Mouse (Mus musculus) inflammation-experienced regulatory T-cells (primary cell): ENCODE measurements around the gene Gpx2. TPM values are rescaled to one million over a fixed set of nuclear protein-coding genes. Genes with fewer than 3 reads are reported as not detected.

Source experiments
- polyA plus RNA-seq, 2 experiments: library from polyadenylated mRNA; unstranded; fragments of 100-300 nt; shearing (Covaris generic); gene quantifications; one replicate each; pipeline ENCODE4 v1.2.1; 2017

Gene Gpx2
- under 1 TPM; 0.39 to 0.80 TPM for polyA plus RNA-seq

DNA sequence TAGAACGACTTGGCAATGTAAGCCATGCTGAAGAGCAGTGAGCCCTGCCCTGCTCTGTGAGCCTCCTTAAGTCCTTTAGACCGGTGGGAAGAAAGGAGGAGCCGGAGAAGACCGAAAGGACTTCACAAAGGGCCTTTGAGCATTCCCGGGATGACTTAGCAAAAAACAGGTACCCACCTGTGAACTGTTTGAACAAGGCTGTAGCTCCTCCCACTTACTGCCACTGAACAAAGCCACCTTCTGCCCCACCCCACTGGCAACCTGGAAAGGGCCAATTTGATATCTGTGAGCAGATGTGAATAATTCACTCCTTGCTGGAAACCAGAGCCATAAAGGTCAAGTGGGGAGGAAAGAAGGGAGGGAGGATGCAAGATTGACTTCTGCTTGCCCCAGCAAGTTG is at the start of gene Gpx2:
Gpx2 (minus strand) TSS at position 205 of the 400 bp plus-strand sequence.

DNA sequence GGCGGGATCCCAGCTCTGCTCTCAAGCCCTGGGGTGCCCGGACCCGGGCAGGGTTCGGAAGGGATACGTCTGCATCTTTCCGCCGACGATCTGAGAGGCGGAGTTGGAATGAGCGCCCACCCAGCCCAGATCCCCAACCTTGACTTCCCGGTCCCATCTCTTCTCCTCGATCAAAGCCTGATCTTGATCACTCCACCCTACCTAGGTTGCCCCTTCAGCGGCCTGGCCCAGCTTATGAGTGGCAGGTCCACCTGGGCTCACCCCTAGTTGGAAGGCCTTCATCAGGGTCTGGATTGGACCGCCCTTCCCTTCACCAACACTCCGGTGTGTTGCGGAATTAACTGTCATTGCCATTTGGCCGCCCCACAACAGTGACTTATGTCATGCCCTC is 27.3 kb upstream of the Gpx2 start, which contains the start of gene Rab15:
Rab15 (minus strand) TSS at position 258 of the 391 bp plus-strand sequence.

DNA sequence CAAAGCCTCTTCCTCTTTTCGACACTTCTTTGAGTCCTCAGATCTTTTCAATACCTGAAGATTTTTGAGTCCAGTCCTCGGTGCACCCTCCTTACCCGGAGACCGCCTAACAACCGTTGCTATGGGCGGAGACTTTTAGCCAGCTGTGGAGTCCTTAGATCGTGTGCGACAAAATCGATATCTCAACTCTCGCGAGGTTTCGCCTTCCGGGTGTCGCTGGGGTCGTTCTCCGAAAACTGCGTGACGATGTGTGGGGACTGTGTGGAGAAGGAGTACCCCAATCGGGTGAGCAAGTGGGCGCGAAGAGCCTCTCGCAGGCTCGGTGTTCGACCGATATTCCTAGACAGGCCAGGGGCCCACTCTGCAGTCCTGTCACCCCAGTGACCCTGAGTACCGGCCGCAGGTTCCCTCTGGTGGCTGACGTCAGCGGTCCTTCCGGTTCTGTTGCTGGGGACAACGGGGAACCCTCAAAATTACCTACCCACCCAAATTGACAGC is 30.0 kb downstream of the Gpx2 start, which contains the start of the genes Churc1 and Fntb:
Churc1 (plus strand) TSS at position 185 of the 498 bp plus-strand sequence.
Fntb (plus strand) TSS at position 236 of the 498 bp plus-strand sequence.

Other genes with a start within 250 kb of the Gpx2 start
- 1 to 10 TPM in 1 of 2 experiments, under 1 TPM in 1; 0.39 to 1.1 TPM for gene Sptb, start 85.0 kb downstream of the Gpx2 start, polyA plus RNA-seq
- 100 to 1,000 TPM; 136 to 158 TPM for gene Churc1, start 30.0 kb downstream of the Gpx2 start, polyA plus RNA-seq
- gene Fntb, start 30.0 kb downstream of the Gpx2 start, polyA plus RNA-seq: 10 to 100 TPM; 13.7 to 21.2 TPM
- gene Rab15, start 27.4 kb upstream of the Gpx2 start, polyA plus RNA-seq: 1 to 10 TPM in 1 of 2 experiments, under 1 TPM in 1; 0.49 to 3.0 TPM
- 100 to 1,000 TPM; 112 to 167 TPM for gene Max, start 166.6 kb upstream of the Gpx2 start, polyA plus RNA-seq